Mouse (Mus musculus): ENCODE measurements around the gene Hspa4l.
A peak's percentile ranks its signal among the peaks of the same experiment; 100 is the strongest.

Gene Hspa4l

DNA sequence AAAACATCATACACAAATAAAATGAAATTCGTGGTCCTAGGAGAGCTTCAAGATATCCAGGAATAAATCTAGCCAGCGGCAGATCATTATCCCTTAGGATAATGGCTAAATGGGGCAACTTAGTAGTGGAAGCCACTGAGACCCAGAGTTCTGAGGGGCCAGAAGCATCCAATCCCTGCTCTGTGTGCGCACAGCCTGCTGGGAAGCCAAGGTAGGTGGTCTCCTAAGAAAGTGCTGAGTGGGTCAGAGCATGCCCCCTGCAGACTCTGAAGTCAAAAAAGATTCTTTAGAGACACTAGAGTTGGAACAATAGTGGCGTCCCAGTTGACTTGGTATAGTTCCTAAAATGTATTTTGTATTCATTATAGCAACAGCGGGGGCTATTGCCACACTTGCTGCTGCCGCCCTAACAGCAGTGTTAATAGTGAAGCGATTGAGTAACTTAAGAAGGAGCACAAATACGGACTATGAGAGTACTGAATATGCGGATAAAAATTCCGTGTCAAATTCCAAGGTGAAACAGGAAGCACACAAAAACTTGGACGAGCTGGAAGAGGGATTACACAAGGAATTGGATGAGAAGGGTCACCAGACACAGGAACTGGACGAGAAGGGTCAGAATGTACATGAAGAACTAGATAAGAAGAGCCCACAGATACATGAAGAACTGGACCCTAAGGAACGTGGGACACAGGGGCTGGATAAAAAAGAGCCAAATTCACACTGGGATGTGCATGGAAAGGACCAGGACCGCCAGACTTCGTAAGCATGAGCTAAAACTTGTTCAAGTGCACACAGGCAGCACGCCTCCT is at the start of gene Hspa4l:
Gene Hspa4l, plus strand, starts transcription at position 472 of the 812 bp plus-strand sequence.
- DNase-seq = peak in 1 of 2 experiments; percentile 2

DNA sequence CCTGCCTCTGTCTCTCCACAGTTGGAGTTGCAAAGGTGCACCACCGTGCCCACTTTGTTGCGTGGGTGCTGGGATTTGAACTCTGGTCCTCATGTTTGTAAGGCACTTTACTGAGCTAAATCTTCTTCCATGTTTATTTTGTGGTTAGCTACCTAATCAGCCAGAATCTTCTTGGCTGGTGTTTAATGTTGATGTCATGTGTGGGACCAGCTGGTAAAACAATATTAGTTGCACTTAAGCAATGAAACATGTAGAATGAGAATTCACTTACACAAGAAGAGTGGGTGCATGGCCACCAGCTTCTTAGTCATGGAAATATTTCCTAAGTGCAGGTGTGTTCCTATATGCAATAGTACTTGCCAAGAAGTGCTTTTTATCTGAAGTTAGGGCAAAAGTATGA is 49.1 kb upstream of the Hspa4l start:
- DNase-seq = no peak

DNA sequence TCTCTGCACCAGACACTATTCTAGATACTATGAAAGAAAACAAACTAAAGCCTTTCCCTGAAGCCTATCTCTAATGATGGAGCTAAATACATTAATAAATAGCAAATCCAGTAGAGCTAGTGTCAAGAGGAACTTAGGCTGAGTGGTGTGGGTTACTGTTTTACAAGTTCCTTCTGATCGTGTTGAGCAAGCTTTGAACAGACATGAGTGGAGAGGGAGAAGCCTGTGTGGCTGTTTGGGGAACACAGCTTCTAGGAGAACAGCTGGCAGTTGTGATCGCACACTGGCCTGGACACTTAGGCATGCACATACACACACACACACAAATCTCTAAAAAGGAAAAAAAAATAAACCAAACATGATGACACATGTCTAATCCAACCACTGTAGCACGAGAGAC is 45.5 kb upstream of the Hspa4l start:
- DNase-seq = no peak

DNA sequence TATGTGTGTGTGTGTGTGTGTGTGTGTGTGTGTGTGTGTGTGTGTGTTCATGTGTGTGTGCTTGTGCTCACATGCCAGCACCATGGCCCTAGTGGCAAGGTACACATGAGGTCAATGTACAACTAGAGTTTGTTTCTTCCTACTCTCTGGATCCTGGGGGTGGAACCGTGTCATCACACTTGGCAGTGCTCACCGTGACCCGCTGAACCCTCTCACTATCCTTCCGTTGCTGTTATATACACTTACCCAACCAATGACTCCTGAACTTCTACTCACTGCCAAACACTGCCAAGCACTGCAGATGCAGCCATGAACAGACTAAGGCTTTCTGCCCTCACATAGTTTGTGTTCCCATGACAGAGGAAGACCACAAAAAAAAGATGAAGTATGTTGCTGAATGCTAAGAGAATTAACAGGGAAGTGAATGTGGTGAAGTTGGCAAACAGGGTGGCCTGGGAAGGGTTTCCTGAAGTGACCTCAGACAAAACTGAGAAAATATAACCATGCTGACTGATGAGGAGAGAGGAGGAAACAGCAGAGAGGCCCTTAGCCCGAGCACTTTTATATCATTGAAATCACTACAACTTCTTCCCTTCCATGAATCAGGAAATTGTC is 39.4 kb upstream of the Hspa4l start:
- DNase-seq = peak in 1 of 2 experiments; percentile 16

DNA sequence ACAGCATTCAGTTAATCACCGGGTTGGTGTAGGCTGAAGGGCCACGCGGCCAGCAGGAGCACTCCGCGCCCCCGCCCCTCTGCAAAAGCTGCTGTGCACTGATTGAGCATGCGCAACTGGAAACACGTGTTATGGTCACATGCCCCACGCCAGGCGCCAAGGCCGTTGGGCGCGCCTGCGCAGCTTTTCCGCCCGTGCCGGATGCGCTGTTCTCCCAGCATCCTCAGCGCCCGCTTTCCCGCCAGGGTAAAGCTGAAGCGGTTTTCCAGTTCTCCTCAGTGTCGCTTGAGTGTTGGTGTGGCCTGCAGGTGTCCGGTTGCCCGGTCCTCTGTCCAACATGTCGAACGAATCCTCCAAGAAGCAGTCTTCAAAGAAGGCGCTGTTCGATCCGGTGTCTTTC is 35.6 kb upstream of the Hspa4l start, which contains the start of gene Slc25a31:
Gene Slc25a31, plus strand, starts transcription at position 201 of the 400 bp plus-strand sequence.
- no peak for DNase-seq

DNA sequence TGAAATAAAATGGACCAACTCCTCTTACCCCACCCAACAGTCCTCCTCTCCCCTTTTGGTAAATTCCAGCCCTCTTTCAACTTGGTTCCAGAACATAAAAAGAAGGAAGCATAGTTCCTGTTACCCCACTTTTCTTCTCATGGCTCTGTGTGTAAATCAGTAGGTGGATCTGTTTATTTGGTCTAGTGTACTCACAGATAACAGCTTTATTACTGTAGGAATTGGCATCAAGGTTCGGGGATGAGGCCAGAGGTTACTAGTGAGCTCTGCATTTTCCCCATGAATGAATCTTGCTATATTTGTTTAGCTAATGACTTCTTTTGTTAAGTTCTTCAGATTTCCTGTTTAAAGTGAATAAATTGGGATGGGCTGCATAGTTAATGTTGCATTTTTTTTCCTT is 28.2 kb upstream of the Hspa4l start:
- DNase-seq = no peak

DNA sequence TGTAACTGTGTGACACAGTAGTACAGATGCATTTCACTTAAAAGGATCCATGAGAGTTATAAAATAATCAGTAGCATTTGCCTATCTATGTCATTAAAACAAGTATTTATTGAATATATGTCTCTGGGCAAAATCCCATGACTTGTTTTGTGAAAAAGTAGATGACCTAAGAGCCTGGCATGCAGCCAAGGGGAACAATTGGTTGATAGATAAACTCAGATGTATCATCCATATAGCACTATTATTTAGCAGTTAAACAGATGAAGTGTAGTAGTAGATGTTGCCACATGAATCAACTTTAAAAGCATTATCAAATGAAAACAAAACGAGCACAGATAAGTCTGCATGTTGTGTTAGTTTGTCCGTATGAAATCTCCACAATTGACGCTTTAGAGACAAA is 25.3 kb upstream of the Hspa4l start:
- DNase-seq = no peak

DNA sequence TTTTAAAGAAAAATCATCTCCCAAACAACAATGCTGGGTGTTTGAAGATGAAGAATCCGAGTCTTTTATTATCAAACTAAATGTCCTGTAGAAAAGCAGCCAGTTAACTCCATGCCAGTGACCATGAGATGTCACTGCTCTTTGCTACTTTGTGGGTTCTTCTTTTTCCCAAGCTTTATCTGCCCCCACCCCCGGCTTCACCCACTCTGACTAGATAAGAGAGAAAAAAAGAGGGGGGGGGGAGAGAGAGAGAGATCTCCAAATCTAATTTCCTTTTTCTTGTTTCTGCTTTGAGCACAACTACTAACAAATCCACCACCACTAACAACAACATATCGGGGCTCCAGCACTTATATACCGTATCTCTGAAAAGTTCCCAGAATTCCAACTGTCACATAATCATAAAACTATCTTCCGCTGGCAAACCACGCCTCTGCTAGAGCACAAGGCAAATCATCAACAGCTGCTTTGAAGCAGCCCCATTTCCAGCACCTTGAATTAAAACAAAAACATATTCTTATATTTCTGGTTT is 5.8 kb upstream of the Hspa4l start:
- no peak for DNase-seq

DNA sequence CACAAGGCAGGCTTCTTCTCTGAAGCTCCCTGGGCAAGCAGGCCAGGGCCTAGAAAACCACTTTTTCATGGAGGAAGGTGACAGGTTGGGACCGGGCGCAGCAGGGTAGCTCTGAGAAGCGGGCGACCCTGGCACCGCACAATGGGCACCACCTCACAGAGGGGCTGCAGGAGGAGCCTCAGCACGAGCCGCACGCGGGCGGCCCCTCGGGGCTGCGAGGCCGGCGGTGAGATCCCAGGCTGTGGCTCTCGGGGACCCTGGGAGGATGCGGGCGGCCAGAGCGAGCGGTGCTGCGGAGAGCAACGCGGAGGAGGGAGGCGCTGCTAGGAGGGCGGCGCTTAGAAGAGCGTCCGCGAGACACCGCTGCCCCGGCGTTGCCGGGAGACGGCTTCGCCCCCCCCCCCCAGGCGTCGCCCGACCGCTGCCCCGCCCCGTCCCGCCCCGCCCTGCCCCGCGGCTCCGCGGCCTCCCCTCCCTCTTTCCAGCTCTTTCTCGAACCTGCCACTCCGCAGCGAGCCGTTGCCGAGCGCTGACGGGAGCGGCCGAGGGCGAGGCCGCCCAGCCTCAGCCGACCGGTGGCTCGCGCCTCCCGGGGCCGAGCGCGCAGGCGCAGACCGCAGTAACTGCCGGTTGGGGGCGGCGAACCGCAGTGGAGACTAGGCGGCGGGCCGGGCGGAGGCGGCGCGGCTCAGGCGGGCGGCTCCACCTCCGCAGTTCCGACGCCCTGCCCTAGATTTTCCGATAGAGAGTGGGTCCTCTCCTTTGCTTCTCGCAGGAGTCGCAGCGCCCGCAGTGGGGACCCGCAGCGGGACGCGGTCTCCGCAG is 753 bp downstream of the Hspa4l start:
- DNase-seq = peak; percentile 92 to 95

DNA sequence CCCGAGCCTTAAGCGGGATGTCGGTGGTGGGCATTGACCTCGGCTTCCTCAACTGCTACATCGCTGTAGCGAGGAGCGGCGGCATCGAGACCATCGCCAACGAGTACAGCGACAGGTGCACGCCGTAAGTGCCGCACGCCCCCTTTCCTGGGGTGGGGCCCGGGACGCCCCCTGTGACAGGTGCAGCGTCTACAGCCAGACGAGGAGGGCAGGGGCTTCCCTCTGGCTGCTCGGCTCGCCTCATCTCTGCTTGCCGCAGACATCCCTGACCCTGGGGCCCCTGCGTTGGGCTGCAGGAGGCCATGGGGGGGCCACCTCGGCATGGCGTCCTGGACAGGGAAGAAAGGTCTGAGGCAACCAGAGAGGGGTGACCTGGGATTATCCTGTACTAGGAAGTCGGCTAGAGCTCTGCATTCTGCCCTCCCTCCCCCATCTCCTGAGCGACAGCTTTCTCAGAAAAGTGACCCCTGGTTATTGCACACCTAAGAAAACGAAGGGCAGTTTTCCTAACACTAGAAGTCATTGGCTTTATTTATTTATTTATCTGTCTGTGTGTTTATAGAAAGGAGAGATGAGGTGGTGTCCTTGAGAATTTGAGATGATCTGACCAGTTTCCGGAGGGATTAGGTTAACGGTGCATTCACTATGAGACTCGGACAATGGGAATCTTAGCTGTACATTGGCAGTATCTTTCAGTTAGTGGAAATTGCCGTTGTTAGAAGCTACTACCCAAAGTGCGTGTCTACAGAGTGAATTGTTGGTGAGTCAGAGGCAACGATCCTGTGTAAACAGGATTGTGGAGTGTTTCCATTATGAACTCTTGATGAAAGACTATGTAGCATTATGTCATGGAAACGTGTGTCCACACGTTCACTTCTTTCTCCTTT is 1.6 kb downstream of the Hspa4l start:
- no peak for DNase-seq

DNA sequence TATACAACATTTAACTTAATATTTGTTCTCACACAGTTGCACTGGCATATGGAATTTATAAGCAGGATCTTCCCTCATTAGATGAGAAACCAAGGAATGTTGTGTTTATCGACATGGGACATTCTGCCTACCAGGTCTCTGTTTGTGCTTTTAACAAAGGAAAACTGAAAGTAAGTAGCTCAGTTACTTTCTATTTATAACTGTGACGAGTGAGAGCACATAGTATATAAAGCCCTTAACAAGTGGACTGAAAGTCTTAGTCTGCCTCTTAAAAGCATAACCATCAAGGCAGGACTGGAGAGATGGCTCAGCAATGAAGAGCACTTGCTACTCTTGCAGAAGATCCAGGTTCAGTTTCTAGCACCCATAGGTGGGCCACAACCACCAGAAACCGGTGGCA is 16.5 kb downstream of the Hspa4l start:
- no peak for DNase-seq

DNA sequence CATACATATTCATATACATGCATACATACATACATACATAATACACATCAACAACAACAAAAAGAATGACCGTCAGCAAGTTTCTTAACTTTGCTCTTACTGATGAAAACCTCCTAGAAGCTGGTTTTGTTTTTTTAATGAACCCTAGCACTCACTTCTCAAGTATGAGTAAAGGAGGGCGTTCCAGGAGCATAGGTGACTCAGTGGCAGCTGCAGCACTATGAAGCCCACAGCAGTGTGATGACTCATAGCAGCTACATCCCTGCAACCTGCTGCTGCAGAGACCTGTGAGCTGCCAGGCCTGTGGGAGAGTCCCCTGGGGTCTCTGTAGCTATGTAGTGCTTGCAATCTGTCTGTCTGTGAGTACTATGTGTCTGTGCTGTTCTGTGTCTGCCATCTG is 17.0 kb downstream of the Hspa4l start:
- no peak for DNase-seq

DNA sequence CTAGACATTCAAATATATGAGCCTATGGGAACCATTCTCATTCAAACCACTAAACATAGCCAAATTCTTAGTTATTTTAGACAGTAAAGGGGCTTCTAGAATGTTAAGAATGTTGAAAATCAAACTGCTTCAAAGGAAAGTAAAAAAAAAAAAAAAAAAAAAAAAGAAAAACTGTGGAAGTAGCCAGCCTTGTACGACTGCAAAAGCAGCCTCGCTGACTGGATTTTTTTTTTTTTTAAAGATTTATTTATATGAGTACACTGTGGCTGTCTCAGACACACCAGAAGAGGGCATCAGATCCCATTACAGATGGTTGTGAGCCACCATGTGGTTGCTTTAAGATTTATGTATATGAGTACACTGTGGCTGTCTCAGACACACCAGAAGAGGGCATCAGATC is 49.5 kb downstream of the Hspa4l start:
- DNase-seq = no peak

DNA sequence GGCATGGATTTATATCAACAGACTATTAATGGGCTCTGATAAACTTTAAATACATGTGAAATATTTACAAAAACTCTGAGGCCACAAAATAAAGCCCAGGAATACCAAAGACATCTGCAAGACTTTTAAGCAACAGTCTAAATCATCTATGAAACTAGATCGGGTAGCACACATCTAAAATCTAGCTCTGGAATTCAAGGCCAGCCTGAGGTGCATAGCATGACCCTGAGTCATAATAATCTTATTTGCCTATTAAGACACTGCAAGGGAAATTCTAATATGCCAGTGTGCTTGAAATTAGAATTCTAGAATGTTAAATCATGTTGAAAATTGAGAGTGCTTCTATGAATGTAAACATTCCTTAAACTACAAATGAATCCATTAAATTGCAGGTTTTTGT is 53.8 kb downstream of the Hspa4l start:
- DNase-seq = no peak

DNA sequence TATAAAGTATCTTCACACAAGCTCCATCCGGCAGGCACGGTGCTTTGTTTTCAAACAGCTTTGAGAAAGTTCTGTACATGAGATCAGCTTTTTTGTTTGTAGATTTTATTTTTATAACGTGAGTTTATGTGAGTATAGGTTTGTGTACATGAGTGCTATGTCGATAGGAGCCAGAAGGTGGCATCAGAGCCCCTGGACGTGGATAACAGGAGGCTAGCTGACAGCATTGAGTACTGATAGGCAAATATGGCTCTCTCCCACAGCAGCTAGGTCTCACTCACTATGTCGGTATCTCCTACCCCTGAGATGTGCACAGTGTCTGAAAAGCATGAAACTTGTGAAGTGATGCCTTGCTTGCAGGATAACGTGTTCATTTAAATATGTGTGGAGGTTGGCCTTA is 54.2 kb downstream of the Hspa4l start:
- peak; percentile 61 to 75 for DNase-seq

DNA sequence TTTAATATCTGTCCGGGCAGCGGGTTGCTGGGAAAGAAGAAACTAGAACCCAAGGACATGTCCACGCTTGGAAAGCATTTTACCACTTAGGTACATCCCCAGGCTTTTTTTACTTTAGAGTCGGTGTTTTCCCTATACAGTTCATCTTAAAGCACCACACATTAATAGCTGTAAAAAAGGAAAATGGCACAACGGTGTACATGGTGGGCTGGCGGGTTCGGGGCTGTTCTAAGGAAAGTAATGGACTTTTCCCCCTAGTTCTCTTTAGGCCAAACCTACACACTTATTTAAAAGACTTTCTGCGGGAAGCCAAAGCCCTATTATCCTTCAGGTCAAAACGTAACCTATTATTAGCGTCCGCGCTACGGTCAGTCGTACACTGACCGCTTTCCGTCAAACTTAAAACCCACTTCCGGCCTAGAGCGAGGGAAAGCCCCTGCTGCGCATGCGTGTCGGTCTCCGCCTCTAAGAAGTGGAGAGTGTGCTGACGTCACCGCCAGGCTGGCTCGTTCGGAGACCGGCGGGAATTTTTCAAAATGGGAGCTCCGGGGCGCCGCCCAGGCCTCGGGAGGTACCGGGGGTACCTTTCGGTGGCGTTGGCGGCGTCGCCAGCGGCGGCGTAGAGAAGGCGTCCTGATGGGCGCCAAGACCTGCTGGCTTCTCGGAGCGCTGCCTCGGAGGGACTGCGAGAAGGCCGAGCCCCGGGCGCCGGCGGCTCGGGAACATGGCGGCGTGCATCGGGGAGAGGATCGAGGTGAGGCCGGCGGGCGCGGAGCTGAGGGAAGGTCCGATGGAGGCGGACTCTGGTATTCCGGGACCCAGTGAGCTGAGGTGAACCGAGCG is 55.5 kb downstream of the Hspa4l start, which contains the start of gene Plk4:
Gene Plk4, plus strand, starts transcription at position 490 of the 843 bp plus-strand sequence.
- peak; percentile 99 for DNase-seq

DNA sequence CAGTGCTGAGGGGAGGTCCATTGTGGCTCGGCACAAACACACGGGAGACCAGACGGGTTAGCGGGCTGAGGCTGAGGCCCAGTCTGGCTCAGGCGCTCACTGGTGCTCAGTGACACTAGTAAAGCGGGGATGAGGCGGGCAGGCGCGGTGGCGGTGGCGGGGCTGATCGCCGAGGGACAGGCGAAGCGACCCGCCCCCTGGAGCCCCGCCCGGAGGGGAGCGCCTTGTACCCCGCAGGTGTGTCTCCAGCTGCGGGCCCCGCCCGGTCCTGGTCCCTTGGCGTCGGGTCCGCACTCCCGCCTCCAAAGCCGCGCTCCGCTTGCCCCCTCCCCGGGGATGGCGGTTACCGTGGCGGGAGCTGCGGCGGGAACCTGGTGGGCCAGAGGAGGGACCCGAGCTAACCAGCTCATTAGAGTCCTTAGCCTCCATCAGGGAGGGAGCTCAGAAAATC is 56.1 kb downstream of the Hspa4l start:
- peak; percentile 66 to 74 for DNase-seq

DNA sequence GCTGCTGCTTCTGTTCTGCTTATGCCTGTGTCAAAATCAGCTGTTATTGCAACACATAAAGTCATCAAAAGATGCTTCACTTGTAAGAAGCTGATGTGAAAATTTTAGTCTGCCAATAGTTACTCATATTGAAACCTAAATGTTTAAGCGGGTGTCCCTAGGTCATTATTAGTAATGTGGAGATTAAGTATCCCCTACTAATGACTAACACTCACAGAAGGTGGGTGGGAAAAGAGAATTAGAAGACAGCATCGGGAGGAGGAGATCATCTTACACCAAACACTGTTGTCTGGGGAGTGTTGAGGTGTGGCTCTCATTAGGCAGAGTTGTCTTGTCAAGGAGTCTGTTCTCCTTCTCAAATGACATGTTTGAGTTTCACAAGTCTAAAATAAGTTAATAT is 62.6 kb downstream of the Hspa4l start:
- DNase-seq = no peak

DNA sequence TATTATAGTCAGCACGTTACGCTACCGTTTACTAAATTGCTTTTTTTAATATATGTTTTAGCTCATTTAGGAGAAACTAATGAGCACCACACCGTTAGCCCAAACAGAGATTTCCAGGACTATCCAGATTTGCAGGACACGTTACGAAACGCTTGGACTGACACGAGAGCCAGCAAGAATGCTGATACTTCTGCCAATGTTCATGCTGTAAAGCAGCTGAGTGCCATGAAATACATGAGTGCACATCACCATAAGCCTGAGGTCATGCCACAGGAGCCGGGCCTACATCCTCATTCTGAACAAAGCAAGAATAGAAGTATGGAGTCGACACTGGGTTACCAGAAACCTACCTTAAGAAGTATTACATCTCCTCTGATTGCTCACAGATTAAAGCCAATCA is 64.4 kb downstream of the Hspa4l start:
- DNase-seq = no peak

DNA sequence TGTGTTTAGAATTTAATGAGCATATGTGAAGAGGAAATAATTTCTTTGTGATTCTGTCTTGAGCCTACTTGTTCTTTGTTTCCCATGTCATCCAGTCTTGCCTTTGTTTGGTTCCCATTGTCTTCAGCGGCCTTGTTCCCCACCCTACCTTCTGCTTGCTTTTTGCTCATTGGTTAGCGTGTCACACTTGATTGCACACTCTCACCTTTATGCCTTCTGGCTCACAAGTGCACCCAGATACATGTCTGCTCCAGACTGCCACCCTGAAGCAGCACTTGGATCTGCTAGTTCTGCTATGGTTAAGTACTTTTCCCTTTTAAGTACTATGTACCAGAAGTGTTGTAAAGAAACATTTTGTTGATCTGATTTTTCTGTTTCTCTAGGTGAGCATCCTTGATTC is 65.6 kb downstream of the Hspa4l start:
- DNase-seq = no peak

DNA sequence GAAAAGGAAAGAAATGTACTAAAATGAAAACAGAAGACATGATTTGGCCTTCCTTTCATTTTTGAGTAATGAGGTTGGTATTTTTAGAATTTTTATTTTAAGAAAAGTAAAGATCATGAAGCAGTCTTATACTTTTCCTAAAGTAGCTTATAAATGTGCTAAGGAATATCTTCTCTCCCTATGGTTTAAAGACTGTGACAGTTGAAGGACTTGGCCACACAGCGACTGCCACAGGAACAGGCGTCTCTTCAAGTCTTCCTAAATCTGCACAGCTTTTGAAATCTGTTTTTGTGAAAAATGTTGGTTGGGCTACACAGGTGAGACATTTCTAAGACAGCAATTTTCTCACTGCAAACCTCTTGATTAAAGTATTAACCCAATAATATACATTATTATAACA is 69.0 kb downstream of the Hspa4l start:
- DNase-seq = no peak
